Mouse (Mus musculus) kidney, embryonic 14.5 days (tissue): ENCODE results near the gene Ntn1. TPM values are rescaled to one million over a fixed set of nuclear protein-coding genes. Genes with fewer than 3 reads are reported as not detected.

ENCODE experiments used
- ATAC-seq: fragments of 200-750 bp; cut with Nextera tagmentation; 2 replicates; pipeline ENCODE4 v1.8.0; 2017; ENCODE audit warnings: moderate number of reproducible peaks, mild to moderate bottlenecking, moderate TSS enrichment, moderate library complexity; ENCODE audit not compliant: low FRiP score, low TSS enrichment
- H3K27ac ChIP-seq: fragments of 300-500 bp; sonication (generic); 2 replicates; pipeline ENCODE4 v1.5.1; 2014; ENCODE audit warnings: low read depth, mild to moderate bottlenecking, low read length, moderate library complexity, mixed read lengths
- H3K27me3 ChIP-seq: fragments of 300-500 bp; sonication (generic); 2 replicates; pipeline ENCODE4 v1.6.1; 2014; ENCODE audit warnings: mild to moderate bottlenecking, low read length; ENCODE audit not compliant: control insufficient read depth, insufficient read depth
- H3K36me3 ChIP-seq: fragments of 300-500 bp; sonication (generic); 2 replicates; pipeline ENCODE4 v1.6.1; 2014; ENCODE audit warnings: low read length, mixed read lengths; ENCODE audit not compliant: control insufficient read depth, insufficient read depth
- H3K4me1 ChIP-seq: fragments of 300-500 bp; sonication (generic); 2 replicates; pipeline ENCODE4 v1.6.1; 2014; ENCODE audit warnings: low read length, mixed read lengths; ENCODE audit not compliant: control insufficient read depth, insufficient read depth
- H3K4me2 ChIP-seq: fragments of 300-500 bp; sonication (generic); replicated peaks from 2 replicates; pipeline ENCODE4 v1.6.1; 2014; ENCODE audit warnings: low read depth, mild to moderate bottlenecking, low read length
- H3K4me3 ChIP-seq: fragments of 300-500 bp; sonication (generic); 2 replicates; pipeline ENCODE4 v1.5.1; 2014; ENCODE audit warnings: mild to moderate bottlenecking, low read length
- H3K9ac ChIP-seq: fragments of 300-500 bp; sonication (generic); 2 replicates; pipeline ENCODE4 v1.6.1; 2014; ENCODE audit warnings: low read depth, mild to moderate bottlenecking, low read length, moderate library complexity
- H3K9me3 ChIP-seq: fragments of 300-500 bp; sonication (generic); 2 replicates; pipeline ENCODE4 v1.6.1; 2016; ENCODE audit warnings: low read length; ENCODE audit not compliant: control insufficient read depth
- whole genome bisulfite sequencing: fragments of 180-500 bp; shearing (Covaris S2); extraction: QIAGEN DNeasy Blood & Tissue Kit; methylation state at CpG from one replicate; pipeline ENCODE4 v1.1.7; 2014; 5-methylcytosine and 5-hydroxymethylcytosine counted together
- polyA plus RNA-seq: library from polyadenylated mRNA; unstranded; fragments of >200 nt; fragmentation: Nextera tagmentation; extraction: Ambion mirVana; gene quantifications from 2 replicates; pipeline ENCODE4 v1.2.1, GENCODE M21; 2014

Ntn1 gene
- polyA plus RNA-seq, 1 experiment from 2014 or later = 8.5 TPM

- Histone ChIP-seq H3K9ac (no peak overlapping the region), H3K4me2 (no peak overlapping the region), H3K4me1 (peaks cover 22% of the 10 kb centered on the region; the same call in 1 of the 2 replicates), H3K4me3 (no peak overlapping the region), H3K9me3 (no peaks in the 10 kb centered on the region; the same call in 1 of the 2 replicates), H3K36me3 (no peaks in the 10 kb centered on the region), H3K27me3 (no peaks in the 10 kb centered on the region), H3K27ac (no peak overlapping the region)
- 58% methylated on average over 4 of the region's 4 CpGs for WGBS
- no peak for ATAC-seq
These were observed 86.8 kb downstream of the Ntn1 start for GRCm38 (mm10) chr11:68313861-68314260.

GRCm38 (mm10) chr11:68313065-68313464 is 87.6 kb downstream of the Ntn1 start:
- H3K27me3 ChIP-seq = no peaks in the 10 kb centered on the region
- H3K4me2 ChIP-seq = no peak overlapping the region
- no peaks in the 10 kb centered on the region; the same call in 1 of the 2 replicates for H3K9me3 ChIP-seq
- no peaks in the 10 kb centered on the region for H3K36me3 ChIP-seq
- H3K27ac ChIP-seq = no peak overlapping the region
- H3K4me1 ChIP-seq = peaks cover 24% of the 10 kb centered on the region; the same call in 1 of the 2 replicates
- WGBS = 16% methylated on average over 7 of the region's 7 CpGs
- H3K4me3 ChIP-seq = no peak overlapping the region
- no peak overlapping the region for H3K9ac ChIP-seq
- ATAC-seq = no peak

GRCm38 (mm10) chr11:68308911-68309580 is 91.6 kb downstream of the Ntn1 start:
- ATAC-seq = no peak
- H3K4me2 ChIP-seq = no peak overlapping the region
- H3K27ac ChIP-seq = no peak overlapping the region
- 28% methylated on average over 10 of the region's 10 CpGs for WGBS
- H3K9ac ChIP-seq = no peak overlapping the region
- no peaks in the 10 kb centered on the region for H3K36me3 ChIP-seq
- H3K4me3 ChIP-seq = no peak overlapping the region
- peaks cover 20% of the 10 kb centered on the region; the same call in 1 of the 2 replicates for H3K4me1 ChIP-seq
- H3K27me3 ChIP-seq = no peaks in the 10 kb centered on the region
- no peaks in the 10 kb centered on the region for H3K9me3 ChIP-seq

- Histone ChIP-seq H3K27ac (no peak overlapping the region), H3K27me3 (no peaks in the 10 kb centered on the region), H3K4me2 (no peak overlapping the region), H3K4me3 (no peak overlapping the region), H3K4me1 (peaks cover 8% of the 10 kb centered on the region; the same call in 1 of the 2 replicates), H3K36me3 (no peaks in the 10 kb centered on the region), H3K9ac (no peak overlapping the region), H3K9me3 (no peaks in the 10 kb centered on the region)
- no peak for ATAC-seq
- 75% methylated on average over 8 of the region's 8 CpGs for WGBS
These were observed 94.6 kb downstream of the Ntn1 start for GRCm38 (mm10) chr11:68305997-68306396.

- ATAC-seq = no peak
- 87% methylated on average over 7 of the region's 7 CpGs for WGBS
- Histone ChIP-seq H3K4me3 (no peak overlapping the region), H3K36me3 (no peaks in the 10 kb centered on the region), H3K27ac (no peak overlapping the region), H3K9ac (no peak overlapping the region), H3K27me3 (no peaks in the 10 kb centered on the region), H3K4me2 (no peak overlapping the region), H3K4me1 (no peaks in the 10 kb centered on the region), H3K9me3 (no peaks in the 10 kb centered on the region)
These were observed 98.3 kb downstream of the Ntn1 start for GRCm38 (mm10) chr11:68302323-68302722.

GRCm38 (mm10) chr11:68301660-68302059 is 99.0 kb downstream of the Ntn1 start:
- WGBS = 89% methylated on average over 4 of the region's 4 CpGs
- no peaks in the 10 kb centered on the region for H3K4me1 ChIP-seq

GRCm38 (mm10) chr11:68295474-68295873 is 105.1 kb downstream of the Ntn1 start:
- 88% methylated on average over 5 of the region's 5 CpGs for WGBS
- Histone ChIP-seq H3K9me3 (no peaks in the 10 kb centered on the region), H3K27ac (no peak overlapping the region), H3K4me3 (no peak overlapping the region), H3K9ac (no peak overlapping the region), H3K4me1 (0 out of 2 replicates have a peak, but pooled peaks cover 4% of the 10 kb centered on the region), H3K4me2 (no peak overlapping the region), H3K27me3 (no peaks in the 10 kb centered on the region), H3K36me3 (no peaks in the 10 kb centered on the region)
- ATAC-seq = no peak

More at GRCm38 (mm10) chr11:68301660-68302059, 99.0 kb downstream of the Ntn1 start:
- no peaks in the 10 kb centered on the region for H3K36me3 ChIP-seq
- H3K27me3 ChIP-seq = no peaks in the 10 kb centered on the region
- H3K9me3 ChIP-seq = no peaks in the 10 kb centered on the region
- H3K4me3 ChIP-seq = no peak overlapping the region
- no peak overlapping the region for H3K9ac ChIP-seq
- ATAC-seq = no peak
- H3K4me2 ChIP-seq = no peak overlapping the region
- H3K27ac ChIP-seq = no peak overlapping the region

- no peak for ATAC-seq
- WGBS = 21% methylated on average over 8 of the region's 8 CpGs
- Histone ChIP-seq H3K9ac (no peak overlapping the region), H3K4me3 (no peak overlapping the region), H3K36me3 (no peaks in the 10 kb centered on the region), H3K4me1 (0 out of 2 replicates have a peak, but pooled peaks cover 16% of the 10 kb centered on the region), H3K4me2 (no peak overlapping the region), H3K27ac (no peak overlapping the region), H3K27me3 (no peaks in the 10 kb centered on the region), H3K9me3 (no peaks in the 10 kb centered on the region)
These were observed 110.0 kb downstream of the Ntn1 start for GRCm38 (mm10) chr11:68290631-68291030.

- H3K9ac ChIP-seq = no peak overlapping the region
- H3K4me1 ChIP-seq = 0 out of 2 replicates have a peak, but pooled peaks cover 16% of the 10 kb centered on the region
- WGBS = 78% methylated on average over 5 of the region's 5 CpGs
- H3K4me2 ChIP-seq = no peak overlapping the region
- no peak for ATAC-seq
- H3K9me3 ChIP-seq = no peaks in the 10 kb centered on the region
- no peak overlapping the region for H3K4me3 ChIP-seq
- H3K27ac ChIP-seq = no peak overlapping the region
- no peaks in the 10 kb centered on the region for H3K36me3 ChIP-seq
- H3K27me3 ChIP-seq = no peaks in the 10 kb centered on the region
These were observed 113.3 kb downstream of the Ntn1 start for GRCm38 (mm10) chr11:68287331-68287730.
